Mouse (Mus musculus) kidney, postnatal 10 days (tissue): ENCODE results near the gene Nhej1.

ENCODE experiments used
- DNase-seq: peaks from one replicate; pipeline ENCODE4 v3.0.0; 2021; ENCODE audit warnings: mixed read lengths

The Nhej1 gene

DNA sequence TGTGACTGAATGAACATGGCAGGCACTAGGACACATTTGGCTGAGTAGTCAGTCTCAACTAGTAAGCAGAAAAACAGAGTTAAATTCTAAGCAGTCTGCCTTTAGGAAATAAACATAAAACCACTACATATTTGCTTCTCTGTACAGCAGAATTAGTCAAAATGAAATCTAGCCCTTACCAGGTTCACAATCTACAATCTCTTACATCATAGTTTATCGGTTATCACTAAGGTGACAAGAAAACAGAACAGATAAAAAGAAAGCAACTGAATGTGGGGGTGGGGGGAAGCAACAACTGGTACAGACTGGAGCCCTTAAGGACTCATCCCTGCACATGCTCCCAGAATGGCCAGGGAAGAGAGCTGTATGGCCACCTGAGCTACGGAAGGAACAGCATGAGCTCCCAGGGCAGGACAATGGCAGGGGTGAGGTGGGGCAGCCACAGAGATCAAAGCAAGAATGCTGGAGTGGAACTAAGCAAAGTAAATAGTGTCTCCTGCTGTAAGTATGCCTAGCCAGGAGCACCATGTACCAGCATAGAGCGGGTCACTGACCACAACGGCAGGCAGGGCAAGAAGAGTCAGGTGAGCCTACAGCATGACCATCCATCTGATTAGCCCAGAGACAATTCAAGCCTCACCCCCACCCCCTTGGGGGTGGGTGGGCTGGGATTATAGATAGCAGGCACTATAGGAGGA lies 153.5 kb downstream of the Nhej1 start:
- peak; percentile 45 for DNase-seq

DNA sequence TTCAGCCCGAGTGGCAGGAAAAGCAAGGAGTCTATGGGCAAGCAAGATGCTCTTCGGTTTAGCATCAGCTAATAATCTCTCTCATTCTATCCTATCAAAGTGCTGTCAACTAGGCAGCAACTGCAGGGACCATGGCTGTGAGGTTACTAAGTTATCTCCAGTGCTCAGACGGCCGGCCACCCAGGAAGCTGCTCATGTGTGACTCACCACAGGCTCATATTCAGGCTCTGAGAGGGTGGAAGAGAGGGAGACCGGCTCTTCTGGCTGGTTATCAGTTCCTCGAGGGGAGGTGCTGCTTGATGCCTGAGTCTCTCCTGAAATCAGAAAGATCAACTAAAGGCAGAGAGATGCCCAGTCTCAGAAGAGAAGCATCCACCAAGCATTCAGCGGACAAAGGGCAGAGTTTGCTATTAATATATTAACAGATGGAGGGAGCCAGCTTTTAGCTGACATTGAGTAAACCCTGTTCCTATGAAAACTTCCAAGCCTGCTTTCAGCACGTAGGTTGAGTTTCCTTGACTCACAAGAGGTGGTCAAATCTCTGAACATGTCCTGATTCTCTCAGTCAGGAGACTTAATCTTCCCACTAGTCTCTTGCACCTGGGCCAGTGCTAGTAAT lies 156.9 kb downstream of the Nhej1 start:
- DNase-seq = no peak

DNA sequence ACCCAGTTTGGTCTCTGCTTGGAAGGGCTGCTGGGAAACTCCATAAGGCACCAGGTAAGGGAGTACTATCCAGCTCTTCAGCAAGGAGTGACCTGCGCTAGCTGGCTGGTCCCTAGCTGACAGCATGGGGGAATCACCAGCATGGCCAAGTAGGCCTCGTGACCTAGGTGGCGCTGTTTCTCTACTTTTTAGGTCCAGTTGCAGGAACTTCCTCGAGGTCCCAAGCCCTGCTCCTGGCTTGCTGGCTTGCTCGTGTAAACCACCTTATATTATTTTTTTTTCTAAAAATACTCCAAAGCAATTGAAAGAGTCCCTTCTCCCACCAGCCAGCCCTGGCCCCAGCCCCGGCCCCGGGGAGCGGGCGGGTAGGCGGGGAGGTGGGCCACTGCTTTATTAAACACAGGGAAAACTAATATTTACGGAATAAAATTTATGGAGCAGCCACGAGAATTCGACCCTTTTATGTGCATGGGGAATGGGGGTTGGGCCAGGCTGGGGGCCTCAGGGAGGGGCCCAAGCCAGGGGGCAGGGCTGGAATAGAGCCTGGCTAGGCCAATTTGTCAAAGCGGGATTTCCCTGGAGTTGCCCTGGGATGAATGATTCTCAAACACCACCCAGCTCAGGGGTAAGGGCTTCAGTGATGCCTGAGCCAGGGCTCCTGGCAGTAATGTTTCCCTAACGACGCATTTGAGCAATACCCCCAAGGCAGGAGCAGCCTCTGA lies 160.3 kb downstream of the Nhej1 start:
- DNase-seq = peak; percentile 93

DNA sequence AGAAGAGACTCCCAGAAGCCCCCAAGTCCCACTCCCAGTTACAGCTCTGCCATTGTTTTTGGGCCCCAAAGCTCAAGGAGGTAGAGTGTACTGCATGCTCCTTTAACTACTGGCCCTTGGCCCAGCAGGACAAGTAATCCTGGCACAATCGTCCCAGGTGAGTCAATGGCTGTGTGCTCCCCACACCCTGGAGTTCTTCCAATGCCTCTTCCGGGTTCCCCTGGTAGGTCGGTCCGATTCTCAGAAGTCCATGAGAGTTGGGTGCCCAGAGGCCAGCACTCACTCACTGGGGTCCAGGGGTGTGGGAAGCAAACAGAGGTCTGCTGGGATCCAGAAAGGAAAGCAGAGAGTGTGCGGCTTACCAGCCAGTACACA lies 162.2 kb downstream of the Nhej1 start:
- DNase-seq = no peak

DNA sequence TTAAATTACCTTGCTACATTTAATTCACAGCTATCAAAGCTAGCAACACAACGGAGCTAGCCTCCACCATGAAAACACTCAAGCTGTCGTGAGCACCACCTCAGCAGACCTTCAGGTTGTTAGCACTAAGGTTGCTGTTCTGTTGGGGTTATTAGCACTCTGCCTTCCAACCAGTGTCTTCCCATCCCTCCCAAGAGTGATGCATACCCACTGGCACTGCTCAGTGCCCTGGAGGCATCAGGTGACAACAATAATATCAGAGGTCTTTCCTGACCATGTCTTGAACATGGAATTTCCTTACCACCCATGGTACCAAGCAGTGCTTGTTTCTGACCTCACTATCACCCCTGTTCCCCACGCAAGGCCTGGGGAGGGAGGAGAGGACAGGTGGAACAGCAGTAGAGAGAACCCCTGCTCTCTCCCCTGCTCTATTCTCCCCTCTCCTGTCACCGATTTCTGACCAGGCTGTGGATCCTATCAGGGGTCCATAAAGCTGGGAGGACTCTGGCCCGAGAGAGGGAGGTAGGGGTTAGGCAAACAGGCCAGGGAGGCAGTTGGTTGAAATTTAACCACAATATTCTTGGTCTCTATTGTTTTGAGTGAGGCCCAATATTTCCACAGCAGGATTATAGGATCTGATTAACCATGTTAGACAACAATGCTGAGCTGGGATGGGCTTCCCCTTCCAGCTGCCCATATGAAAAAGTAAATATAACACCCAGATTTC lies 162.7 kb downstream of the Nhej1 start:
- DNase-seq = no peak

DNA sequence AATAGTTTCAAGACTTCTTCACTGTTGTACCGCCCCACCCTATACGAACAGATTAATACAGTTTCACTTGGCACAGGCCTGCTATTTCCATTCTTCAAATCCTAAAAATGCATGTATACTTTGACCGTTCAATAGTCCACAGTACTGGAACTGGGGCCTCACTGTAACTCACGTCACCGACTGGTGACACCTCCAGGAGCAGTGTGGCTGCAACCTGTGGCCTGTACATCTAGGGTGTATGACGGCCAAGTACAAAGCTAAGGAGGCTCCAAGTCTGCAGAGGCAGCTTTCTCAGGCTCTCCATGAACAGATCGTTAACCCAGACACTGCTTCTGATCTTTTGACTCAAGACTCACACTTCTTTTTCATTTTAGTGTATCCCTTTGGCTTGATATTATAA lies 163.3 kb downstream of the Nhej1 start:
- no peak for DNase-seq

DNA sequence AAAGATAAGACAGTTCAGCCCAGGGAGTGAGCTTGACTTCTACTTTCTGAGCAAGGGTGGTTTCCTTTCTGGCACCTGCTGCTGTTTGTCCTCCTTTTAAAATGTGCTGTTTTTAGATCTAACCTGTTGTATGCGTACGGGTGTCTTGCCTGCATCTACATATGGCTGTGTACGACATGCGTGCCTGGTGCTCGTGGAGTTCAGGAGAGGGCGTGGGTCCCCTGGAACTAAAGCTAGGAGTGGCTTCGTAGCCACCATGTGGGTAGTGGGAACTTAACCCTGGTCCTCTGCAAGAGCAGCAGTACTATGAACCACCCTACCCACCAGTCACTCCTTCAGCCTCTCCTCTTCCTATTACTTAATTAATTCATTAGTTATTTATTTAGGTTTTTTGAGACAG lies 164.9 kb downstream of the Nhej1 start:
- no peak for DNase-seq

DNA sequence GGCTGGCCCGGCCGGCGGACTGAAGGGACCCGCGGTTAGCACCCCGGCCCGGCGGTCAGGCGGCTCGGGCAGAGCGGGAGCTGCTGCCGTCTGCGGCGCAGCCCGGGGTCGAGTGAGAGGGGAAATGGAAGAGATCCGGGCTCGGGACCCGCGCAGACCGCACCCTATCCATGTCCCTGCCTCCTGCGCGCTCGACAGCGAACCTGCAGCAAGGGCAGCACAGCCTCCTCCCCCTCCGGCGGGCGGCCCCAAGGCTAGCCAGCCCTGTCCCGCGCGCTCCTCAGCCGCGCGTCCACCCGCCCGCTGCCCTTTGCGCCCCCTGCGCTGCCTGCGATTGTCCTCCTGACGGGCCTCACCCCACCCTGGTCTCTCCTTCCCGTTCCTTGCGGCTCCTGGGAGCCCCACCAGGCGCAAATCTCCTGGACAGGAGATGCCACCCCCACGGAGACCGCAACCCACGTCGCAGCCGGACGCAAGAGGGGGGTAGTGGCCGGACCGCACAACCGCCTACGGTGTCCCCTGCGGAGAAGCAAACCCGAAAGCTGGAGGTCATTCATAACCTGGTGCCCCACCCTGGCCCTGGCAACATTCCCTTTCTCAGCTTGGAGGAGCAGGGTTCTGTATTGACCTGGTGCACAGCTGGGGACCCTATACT lies 173.3 kb downstream of the Nhej1 start, which contains the start of gene Ihh:
Gene Ihh (minus strand): TSS at position 117 of the 655 bp plus-strand sequence.
- DNase-seq = peak; percentile 63

DNA sequence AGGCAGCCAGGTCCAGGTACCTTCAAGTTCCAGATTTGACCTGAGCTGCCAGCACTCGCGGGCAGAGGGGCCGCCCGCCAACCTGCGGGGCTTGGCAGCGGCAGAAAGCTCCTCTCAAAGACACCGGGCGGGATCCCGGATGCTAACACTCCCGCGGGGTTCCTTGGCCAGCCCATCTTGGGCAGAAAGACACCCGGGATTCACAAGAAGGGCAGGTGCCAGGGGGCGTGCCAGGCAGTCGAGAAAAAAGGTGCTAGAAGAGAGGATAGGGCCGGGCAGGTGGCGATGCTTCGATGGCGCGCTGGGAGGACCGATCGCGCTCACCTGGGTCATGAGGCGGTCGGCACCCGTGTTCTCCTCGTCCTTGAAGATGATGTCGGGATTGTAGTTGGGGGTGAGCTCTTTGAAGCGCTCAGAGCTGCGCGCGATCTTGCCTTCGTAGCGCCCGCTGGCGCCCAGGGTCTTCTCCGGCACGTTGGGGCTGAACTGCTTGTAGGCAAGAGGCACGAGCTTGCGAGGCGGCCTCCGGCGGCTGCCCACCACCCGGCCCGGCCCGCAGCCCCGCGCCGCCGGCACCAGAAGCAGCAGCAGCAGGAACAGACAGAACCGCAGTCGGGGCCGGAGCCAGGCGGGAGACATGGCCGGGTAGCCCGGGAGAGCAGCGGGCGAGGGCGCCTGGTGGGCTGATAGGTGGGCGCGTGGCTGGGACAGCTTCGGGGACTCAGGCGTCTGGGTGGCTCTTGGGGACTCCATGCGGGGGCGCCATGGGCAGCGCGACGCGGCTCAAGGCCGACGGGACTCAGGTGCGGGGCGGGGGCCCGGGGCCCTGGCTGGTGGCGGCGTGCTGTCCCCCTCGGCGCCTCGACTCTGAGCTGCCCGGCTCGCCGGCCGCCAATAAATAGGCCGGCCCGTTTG lies 174.2 kb downstream of the Nhej1 start:
- DNase-seq = peak; percentile 38

DNA sequence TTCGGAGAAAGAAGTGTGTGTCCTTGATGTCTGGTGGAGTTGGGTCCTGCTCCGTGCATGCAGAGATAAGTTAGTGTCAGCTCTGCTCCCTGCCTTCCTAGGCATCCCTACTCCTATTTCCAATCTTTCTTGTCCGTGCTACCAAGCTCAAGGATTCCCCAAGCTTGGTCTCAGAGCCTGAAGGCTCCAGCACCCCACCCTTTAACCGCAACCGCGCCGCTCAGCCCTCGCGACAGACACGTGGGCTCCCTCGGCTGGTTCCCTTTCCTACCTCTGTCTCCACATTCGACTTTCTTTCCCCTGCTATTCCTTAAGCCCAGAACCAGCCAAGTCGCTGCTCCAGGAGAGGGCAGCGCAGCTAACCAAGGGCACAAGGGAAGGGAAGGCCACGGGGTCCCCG lies 174.9 kb downstream of the Nhej1 start:
- DNase-seq = no peak

DNA sequence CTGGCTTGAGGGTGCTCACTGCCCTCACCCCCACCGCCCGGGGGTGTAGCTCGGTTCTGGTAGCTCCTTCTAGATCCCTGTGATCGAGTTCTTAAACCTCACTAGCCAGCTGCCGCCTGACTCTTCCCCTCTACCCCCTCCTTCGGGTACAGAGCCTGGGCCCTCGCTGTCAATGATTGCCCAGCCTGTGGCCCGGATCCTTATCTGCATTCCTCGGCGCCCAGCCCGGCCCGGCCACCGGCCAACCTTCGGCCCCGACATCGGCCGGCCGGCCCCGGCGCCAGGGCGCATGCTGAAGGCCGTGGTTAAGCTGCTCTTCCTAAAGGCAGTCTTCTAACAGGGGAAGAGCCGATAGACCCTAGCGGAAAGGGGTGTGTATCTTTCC lies 175.3 kb downstream of the Nhej1 start:
- peak; percentile 86 for DNase-seq

DNA sequence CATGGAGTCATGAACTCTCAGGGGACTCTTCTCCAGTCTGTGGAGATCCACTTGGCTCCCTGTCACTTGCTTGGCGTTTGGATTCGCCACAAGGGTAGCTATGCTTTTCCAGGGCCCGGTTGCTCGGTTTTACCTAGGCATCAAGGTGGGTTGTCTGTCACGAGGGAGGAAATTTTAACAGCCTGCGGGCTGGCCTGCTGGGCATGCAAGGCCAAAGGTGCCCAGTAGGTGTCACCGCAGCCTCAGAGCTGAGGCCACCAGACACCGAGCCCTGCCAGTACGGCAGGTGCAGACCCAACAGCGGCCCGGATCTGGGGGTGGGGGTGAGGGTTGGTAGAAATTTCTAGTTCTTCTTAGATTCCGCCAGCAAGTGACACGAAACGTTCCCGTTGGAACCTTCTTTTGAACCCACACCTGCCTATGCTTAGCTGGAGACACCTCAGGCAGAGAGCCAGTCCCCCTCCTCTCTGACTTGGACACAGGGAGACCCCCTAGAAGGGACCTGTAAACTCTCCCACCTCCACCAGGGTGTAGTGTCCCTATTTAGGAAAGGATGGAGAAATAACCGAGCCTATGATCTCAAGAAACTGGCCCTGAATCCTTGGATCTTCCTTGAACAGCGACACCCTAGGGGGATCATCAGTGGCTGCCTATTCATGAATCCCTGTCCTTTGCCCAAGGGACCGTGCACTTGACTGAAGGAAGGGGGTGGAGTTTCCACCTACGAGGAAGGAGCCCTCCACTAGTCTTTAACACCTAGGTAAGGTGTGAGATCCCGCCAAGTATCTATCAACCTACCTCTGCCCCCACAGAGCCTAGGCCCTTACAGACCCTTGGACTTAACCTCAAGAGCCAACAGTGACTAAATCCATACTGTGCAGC lies 176.0 kb downstream of the Nhej1 start:
- DNase-seq = peak; percentile 80

DNA sequence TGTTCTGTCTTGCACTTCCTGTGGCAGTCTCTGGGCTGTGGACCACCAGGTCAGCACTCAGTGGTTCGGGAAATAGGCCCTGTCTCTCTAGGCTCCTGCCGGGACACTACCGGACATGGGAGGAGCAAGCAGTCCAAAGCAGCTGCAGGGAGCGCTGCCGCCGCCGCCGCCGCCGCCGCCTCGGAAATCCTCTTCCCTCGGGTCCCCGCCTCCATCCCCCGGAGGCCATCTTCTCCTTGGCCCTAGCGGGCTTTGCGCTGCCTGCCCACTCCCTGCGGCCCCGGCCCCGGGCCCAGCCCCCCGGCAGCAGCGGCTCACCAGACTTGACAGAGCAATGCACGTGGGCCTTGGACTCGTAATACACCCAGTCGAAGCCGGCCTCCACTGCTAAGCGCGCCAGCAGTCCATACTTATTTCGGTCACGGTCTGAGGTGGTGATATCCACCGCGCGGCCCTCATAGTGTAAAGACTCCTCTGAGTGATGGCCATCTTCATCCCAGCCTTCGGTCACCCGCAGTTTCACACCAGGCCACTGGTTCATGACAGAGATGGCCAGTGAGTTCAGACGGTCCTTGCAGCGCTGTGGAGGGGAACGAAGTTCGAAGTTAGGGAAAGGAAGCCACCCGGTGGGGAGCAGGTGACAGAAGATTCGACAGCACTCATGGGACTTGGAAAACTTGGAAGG lies 176.9 kb downstream of the Nhej1 start:
- DNase-seq = peak; percentile 69

DNA sequence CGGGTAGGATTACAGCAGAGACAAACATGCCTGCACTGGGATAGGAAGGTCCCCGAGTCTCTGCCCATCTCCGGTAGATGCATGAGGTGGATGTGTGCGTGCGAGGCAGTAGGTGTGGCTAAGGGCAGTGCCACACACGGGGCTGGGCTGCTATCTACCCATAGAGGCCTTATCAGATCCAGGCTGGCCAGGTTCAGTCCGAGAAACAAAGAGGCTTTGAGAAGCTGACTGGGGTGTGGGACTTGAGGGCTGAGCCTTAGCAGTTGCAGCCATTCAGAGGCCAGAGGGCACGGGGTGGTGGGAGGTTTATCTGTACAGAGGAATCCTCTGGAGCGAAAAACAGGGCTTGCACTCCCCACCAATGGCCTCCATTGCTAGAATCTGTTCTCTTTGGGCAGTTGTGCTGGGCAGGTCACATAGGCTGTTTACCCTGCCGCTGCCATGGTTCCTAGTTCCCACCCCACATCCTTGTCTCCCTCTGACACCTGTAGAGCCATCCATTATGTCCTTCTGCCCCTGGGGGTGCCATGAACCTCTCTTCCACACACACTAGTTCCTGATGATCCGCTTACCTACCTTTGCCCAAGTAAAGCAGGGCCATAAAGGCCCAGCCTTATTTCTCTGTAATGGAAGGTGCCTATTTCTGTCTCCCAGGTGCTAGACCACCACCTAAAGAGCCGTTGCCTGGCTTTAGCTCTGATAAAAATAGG lies 183.2 kb downstream of the Nhej1 start:
- DNase-seq = no peak

DNA sequence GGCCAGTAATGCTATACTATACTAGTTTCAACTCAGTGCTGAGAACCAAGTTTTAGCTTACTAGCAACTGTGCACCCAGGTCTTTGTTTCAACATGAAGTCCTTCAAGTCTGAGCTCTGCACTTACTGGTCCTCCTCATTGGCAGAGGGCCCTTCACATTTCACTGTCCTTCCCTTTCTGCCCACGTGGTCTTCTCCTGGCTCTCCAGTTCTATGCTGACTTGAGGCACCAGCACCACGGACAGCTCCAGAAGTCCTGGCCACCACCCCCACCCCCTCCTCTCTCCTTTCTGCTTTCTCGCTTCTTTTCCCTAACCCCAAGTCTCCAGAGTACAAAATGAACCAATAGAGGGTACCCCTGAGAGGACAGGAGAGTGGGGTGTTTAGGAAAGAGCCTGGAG lies 185.2 kb downstream of the Nhej1 start:
- peak; percentile 64 for DNase-seq

DNA sequence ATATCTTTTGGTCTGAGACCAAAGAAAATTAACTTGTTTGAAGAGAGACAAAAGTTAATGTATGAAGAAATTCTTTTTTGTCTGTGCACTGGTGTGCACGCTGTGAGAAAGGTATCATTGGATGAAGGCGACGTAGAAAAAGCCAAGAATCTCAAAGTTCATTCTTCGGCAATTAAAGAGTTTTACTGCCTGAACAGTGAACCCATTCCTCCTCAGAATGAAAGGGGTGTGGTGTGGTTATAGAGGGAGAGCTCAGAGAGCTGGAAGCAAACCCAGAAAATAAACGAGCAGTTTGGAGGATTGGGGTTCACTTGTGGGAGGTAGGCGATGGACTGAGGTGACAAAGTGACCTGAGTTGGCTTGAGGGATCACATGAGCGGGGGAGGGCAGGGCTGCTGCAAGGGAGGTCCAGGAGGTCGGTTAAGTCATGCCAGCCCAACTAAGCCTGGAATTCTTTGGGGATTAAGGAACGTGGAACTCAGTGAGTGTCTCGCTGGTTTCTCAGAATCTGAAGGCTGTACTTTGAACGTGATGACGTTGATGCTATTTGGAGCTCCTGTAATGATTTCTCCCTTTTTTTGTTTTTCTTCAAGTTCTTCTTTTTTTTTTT lies 188.7 kb downstream of the Nhej1 start:
- DNase-seq = peak; percentile 49

DNA sequence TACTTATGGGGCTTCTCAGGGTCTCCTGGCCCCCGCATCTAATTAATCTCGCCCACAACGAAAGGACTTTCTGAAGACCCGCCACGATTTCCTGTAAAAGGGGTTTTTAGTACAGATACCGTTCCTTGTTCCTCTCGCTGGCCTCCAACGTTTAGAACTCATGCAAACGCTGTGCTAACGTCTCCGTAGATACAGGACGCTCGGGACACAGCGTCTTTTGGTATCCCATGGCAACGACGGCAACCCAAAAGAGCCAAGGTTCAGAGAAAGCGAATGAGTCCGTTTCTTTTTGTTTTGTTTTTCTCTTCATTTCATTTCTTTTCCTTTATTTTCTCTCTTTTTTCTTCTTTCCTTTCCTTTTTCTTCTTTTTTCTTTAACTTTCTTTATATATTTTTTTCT lies 189.6 kb downstream of the Nhej1 start, which contains the start of gene Cfap65:
Gene Cfap65 (minus strand): TSS at position 198 of the 400 bp plus-strand sequence.
- DNase-seq = peak; percentile 71

DNA sequence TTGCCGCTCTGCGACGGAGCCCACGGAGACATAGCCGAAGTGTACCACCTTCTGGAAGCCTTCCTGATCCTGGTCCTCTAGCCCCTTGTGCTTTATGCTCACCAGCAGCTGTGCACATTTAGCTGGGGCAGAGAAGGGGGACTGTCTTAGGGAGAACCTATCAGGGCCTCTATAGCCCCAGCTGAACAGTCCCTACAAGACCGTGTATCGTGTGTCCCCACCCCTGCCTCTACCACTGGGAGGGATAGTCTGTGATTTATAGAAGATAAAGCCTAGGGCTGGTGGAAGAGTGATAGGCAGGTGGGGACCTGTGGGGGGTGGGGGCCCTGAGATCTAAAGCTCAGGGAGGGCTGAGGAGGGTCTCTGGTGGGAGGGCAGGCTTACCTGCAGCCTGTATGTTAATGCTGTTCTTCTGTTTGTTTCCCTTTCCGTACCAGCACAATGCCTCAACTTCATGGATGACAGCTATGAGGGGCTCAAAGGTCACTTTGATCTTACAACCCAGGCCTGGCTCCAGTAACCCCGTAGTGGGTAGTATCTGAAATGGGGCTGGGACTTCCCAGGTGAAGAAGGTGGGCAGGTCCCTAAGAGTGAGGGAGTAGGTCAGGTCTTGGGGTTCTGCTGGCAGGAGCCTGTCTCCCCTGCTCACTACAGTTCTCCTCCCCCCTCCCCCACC lies 197.2 kb downstream of the Nhej1 start:
- no peak for DNase-seq
